Comparison of ENCODE assay signal across 23 mouse cellular contexts in the genomic region with DNA sequence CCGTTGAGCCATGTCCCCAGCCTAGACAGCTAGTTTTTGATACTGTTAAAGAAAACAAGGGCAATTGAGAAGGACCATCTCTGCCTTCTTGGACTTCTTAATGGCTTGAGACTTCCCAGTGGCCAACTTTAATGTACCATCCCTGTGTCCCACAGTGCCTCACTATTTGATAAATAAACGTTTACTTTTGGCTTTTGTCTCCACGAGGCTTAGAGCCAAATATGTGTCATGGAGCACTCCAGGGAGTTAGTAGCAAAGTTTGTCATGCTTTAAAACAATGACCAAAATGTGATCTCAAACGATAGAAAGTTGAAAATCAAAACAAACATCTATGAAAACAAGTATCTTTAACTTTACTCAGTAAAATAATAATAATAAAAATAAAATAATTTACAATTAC.
DNase-seq lines count a peak whose midpoint lies in the region; ATAC-seq and TF ChIP-seq lines count a peak whose summit lies in the region.
"Had no signal": no experiment of that assay in that cellular context is flagged by ENCODE, and none has a peak within 500 bp of the region (broad histone marks: within the 10 kb centered on the region; RNA-seq: fewer than 3 reads in every experiment).

No protein-coding gene starts in this region.

- H3K4me3 ChIP-seq in kidney, adult 2 months (ENCODE audit: insufficient read depth, low read depth, low read length) = no peak overlapping the region
- no peak overlapping the region for H3K4me3 ChIP-seq in kidney, embryonic 14.5 days (ENCODE audit: low read length)
- no peak overlapping the region for H3K4me3 ChIP-seq in lung, postnatal 0 days (ENCODE audit: low read depth, low read length)
- H3K4me3 ChIP-seq: forebrain, embryonic 10.5 days; forebrain, embryonic 13.5 days; hindbrain, embryonic 10.5 days; hindbrain, embryonic 13.5 days had no signal

- peaks cover 5% of the 10 kb centered on the region; the same call in 1 of the 2 replicates for H3K9me3 ChIP-seq in kidney, embryonic 14.5 days (ENCODE audit: control insufficient read depth, low read length)
- no peaks in the 10 kb centered on the region for H3K9me3 ChIP-seq in lung, postnatal 0 days (ENCODE audit: low read length)
- H3K9me3 ChIP-seq: forebrain, embryonic 13.5 days; hindbrain, embryonic 13.5 days had no signal

- TF ChIP-seq EP300 in lung, postnatal 0 days (IDR thresholded peaks at IDR 0.05) = no peak

- TF ChIP-seq CTCF in kidney, adult 2 months (conservative IDR thresholded peaks at IDR 0.05; ENCODE audit: insufficient read depth, insufficient read length, low read depth, low read length) = no peak
- no peak for TF ChIP-seq CTCF in lung, postnatal 0 days (IDR thresholded peaks at IDR 0.05)

- peaks cover 23% of the 10 kb centered on the region for H3K4me1 ChIP-seq in kidney, adult 2 months (ENCODE audit: control insufficient read depth, insufficient read depth, low read length)
- peaks cover 21% of the 10 kb centered on the region for H3K4me1 ChIP-seq in kidney, embryonic 14.5 days (ENCODE audit: control insufficient read depth, insufficient read depth, low read length)
- peaks cover 12% of the 10 kb centered on the region; the same call in 1 of the 2 replicates for H3K4me1 ChIP-seq in lung, postnatal 0 days (ENCODE audit: insufficient read depth, low read depth, low read length)
- H3K4me1 ChIP-seq: forebrain, embryonic 13.5 days had no signal

- TF ChIP-seq POLR2A in kidney, adult 2 months (IDR thresholded peaks at IDR 0.05; ENCODE audit: low read depth, low read length) = no peak

- DNase-seq in kidney, adult 2 months = peak; percentile 36
- DNase-seq in lung, postnatal 0 days (ENCODE audit: low spot score) = no peak
- DNase-seq in lung, postnatal 4 days = no peak
- DNase-seq in adipocyte (ENCODE audit: low spot score) = peak; percentile 39
- DNase-seq in lung, postnatal 36 days = peak; percentile 62
- DNase-seq: adrenal gland, postnatal 10 days; adrenal gland, postnatal 36 days; cerebellum, adult 18-20 months; cerebellum, adult 9-10 months; cerebellum, postnatal 14 days; gastrocnemius, postnatal 10 days; gastrocnemius, postnatal 36 days; heart, postnatal 10 days; heart, postnatal 36 days had no signal

- no peak overlapping the region for H3K4me2 ChIP-seq in kidney, embryonic 14.5 days (replicated peaks; ENCODE audit: low read depth, low read length)
- H3K4me2 ChIP-seq in lung, postnatal 0 days (replicated peaks; ENCODE audit: low read depth, low read length) = no peak overlapping the region
- H3K4me2 ChIP-seq: forebrain, embryonic 13.5 days; heart, embryonic 11.5 days; hindbrain, embryonic 13.5 days had no signal

- ATAC-seq in kidney, embryonic 14.5 days (ENCODE audit: low FRiP score, low TSS enrichment) = no peak
- ATAC-seq in lung, postnatal 0 days = no peak
- ATAC-seq: activated CD4-positive, CD25-positive, alpha-beta regulatory T cell, adult 4 months; CD4-positive, CD25-positive, alpha-beta regulatory T cell, adult 4 months; forebrain, embryonic 13.5 days; forebrain, embryonic 16.5 days had no signal

- no peaks in the 10 kb centered on the region for H3K36me3 ChIP-seq in kidney, adult 2 months (ENCODE audit: control insufficient read depth, insufficient read depth, low read length)
- no peaks in the 10 kb centered on the region for H3K36me3 ChIP-seq in kidney, embryonic 14.5 days (ENCODE audit: control insufficient read depth, insufficient read depth, low read length)
- no peaks in the 10 kb centered on the region for H3K36me3 ChIP-seq in lung, postnatal 0 days (ENCODE audit: insufficient read depth, low read length)
- H3K36me3 ChIP-seq: hindbrain, embryonic 13.5 days had no signal

- no peak overlapping the region for H3K27ac ChIP-seq in kidney, adult 2 months (ENCODE audit: insufficient read depth, low read depth, low read length)
- no peak overlapping the region for H3K27ac ChIP-seq in kidney, embryonic 14.5 days (ENCODE audit: low read depth, low read length)
- 0 out of 2 replicates have a peak overlapping the region, but pooled peaks have one; percentile 32 for H3K27ac ChIP-seq in lung, postnatal 0 days (ENCODE audit: low read length)
- H3K27ac ChIP-seq: forebrain, embryonic 10.5 days; forebrain, embryonic 13.5 days; hindbrain, embryonic 10.5 days; hindbrain, embryonic 13.5 days had no signal

- H3K9ac ChIP-seq in kidney, embryonic 14.5 days (ENCODE audit: low read depth, low read length) = no peak overlapping the region
- H3K9ac ChIP-seq in lung, postnatal 0 days (replicated peaks; ENCODE audit: low read depth) = no peak overlapping the region
- H3K9ac ChIP-seq: forebrain, embryonic 13.5 days; hindbrain, embryonic 13.5 days had no signal

- 41% methylated on average over 4 of the region's 4 CpGs for WGBS in kidney, adult 2 months
- WGBS in kidney, embryonic 14.5 days = 40% methylated on average over 4 of the region's 4 CpGs
- WGBS in lung, postnatal 0 days = 32% methylated on average over 4 of the region's 4 CpGs

- H3K27me3 ChIP-seq in kidney, adult 2 months (replicated peaks; ENCODE audit: control insufficient read depth, insufficient read depth, low read length) = no peaks in the 10 kb centered on the region
- H3K27me3 ChIP-seq in kidney, embryonic 14.5 days (ENCODE audit: control insufficient read depth, insufficient read depth, low read length) = no peaks in the 10 kb centered on the region
- H3K27me3 ChIP-seq in lung, postnatal 0 days (replicated peaks; ENCODE audit: insufficient read depth, low read length) = no peaks in the 10 kb centered on the region
- H3K27me3 ChIP-seq: forebrain, embryonic 13.5 days; hindbrain, embryonic 13.5 days had no signal

Comparison
In these comparisons a context has a peak if more than half of its experiments do, and no peak if none do; other contexts are left out.
1. DNase-seq: peak in kidney, adult 2 months (single experiment), adipocyte (single experiment) and lung, postnatal 36 days (single experiment); none in lung, postnatal 0 days (single experiment) and lung, postnatal 4 days (0 of 2).